Mouse (Mus musculus): ENCODE results near the gene Arhgef11.
"Not testable (repeated sequence)": the region's sequence is repeated elsewhere in the genome, so short reads cannot be mapped to it uniquely, and the experiment has no call there.

Gene Arhgef11

GRCm38 (mm10) chr3:87616957-87617810 lies at the start of gene Arhgef11:
TSS of gene Arhgef11 (plus strand) at chr3:87617559.
- DNase-seq (ENCODE audit: inconsistent ontology term), result peak; percentile 91

GRCm38 (mm10) chr3:87568681-87569080 lies 48.7 kb upstream of the Arhgef11 start:
- DNase-seq (ENCODE audit: inconsistent ontology term), result no peak

- DNase-seq (ENCODE audit: inconsistent ontology term), result no peak
Observed at GRCm38 (mm10) chr3:87575766-87576165, 41.6 kb upstream of the Arhgef11 start.

- DNase-seq (ENCODE audit: inconsistent ontology term), result no peak
Observed at GRCm38 (mm10) chr3:87582259-87582658, 35.1 kb upstream of the Arhgef11 start.

DNA sequence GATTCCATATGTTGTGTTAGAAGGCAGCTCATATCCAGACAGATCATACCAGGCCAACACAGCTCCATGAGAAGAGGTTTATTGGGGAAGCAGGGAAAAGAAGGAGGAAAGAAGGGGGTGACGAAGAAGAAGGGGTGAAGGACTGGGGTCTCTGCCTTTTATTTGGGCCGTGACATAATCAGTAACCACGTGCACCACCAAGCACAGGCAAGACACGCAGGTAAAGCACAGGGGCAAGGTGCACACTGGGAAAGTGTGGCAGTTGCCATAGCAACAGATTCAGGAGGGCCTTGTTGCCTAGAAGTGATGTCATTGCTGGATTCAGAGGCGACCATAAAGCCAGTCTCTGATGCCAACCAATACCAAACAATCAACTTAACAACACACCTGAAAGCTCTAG lies 23.6 kb upstream of the Arhgef11 start:
- DNase-seq (ENCODE audit: inconsistent ontology term), result no peak

DNA sequence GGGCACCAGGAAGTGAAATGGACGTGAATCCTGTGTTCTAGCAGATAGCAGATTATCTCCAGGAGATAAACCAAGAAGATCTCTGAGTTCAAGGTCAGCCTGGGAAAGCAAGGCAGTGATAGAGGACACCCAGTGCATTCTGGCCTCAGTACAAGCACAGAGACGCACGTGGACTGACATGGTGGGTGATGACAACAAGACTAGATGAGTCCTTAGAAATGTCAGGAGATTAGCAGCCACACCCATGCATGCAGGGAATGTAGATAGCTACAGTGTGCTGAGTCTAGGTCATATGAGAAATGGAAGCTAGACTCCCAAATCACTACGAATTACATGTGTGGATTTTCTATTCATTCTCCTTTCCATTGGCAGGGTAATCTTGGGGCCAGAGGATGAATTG lies 22.0 kb upstream of the Arhgef11 start:
- not testable (repeated sequence) for DNase-seq (ENCODE audit: inconsistent ontology term)

DNA sequence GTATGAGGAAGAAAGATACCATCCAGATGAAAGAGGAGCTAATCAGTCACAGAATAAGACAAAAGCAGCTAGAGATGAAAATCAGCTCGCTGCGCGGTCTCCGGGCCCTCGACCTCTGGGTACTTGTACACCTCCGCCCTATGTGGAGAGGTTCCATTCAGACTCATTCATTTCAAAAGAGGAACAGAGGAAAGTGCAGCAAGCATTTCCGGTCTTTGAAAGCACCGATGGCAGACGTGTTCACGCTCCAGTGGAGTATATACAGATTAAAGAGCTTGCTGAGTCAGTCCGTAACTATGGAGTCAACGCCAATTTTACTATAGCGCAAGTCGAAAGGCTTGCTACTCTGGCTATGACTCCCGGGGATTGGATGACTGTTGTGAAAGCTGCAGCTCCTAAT lies 16.3 kb upstream of the Arhgef11 start:
- not testable (repeated sequence) for DNase-seq (ENCODE audit: inconsistent ontology term)

- no peak for DNase-seq (ENCODE audit: inconsistent ontology term)
Observed at GRCm38 (mm10) chr3:87616354-87616753, 1.0 kb upstream of the Arhgef11 start.

DNA sequence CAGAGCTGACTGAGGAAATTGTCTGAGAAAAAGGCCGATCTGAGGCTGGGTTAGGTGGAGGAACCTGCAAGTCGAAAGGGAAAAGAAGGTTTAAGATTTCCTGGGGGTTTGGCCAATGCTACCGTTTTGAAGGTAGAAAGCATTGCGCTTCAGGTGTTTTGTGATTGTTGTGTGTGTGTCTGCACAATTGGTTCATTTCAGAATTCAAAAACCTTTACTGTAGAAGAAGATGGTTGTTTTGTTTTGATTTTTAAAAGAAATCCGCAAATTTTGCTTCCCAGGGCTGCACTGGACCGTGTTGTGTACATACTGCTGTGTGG lies 412 bp downstream of the Arhgef11 start:
- DNase-seq (ENCODE audit: inconsistent ontology term), result no peak

- DNase-seq (ENCODE audit: inconsistent ontology term), result no peak
Observed at GRCm38 (mm10) chr3:87618240-87618639, 881 bp downstream of the Arhgef11 start.

DNA sequence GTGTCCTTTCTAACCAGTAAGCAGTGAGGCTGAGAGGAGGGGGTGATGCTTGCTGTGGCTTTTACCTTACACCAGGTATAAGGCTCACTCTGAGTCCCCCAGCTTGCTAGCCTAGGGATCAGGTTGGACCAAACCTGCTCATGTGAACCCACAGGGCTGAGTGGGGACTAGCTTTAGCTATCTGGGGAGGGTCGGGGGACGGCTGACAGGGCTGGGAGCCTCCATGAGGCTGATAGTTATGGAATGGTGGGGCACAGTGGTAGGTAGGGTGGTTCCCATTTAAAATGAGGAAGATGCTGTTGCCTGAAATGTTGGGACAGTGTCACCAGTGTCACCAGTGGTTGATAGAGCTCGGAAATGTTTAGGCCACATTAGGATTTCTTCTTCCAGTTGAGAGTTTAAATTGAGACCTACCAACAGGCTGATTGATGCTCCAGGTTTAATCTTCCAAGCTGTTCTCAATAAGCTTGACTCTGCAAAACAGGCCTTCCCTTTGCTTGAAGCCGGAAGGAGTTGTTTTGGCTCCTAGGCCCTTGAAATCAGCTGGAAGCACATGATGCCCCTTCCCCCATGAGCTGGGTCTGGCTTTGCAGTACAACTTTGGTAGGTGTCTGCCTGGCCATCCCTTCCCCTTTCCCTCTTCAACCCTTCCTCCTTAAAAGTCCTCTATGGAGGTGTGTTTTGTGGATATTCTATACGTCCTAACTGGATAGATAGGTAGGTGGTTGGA lies 1.8 kb downstream of the Arhgef11 start:
- DNase-seq (ENCODE audit: inconsistent ontology term), result no peak

DNA sequence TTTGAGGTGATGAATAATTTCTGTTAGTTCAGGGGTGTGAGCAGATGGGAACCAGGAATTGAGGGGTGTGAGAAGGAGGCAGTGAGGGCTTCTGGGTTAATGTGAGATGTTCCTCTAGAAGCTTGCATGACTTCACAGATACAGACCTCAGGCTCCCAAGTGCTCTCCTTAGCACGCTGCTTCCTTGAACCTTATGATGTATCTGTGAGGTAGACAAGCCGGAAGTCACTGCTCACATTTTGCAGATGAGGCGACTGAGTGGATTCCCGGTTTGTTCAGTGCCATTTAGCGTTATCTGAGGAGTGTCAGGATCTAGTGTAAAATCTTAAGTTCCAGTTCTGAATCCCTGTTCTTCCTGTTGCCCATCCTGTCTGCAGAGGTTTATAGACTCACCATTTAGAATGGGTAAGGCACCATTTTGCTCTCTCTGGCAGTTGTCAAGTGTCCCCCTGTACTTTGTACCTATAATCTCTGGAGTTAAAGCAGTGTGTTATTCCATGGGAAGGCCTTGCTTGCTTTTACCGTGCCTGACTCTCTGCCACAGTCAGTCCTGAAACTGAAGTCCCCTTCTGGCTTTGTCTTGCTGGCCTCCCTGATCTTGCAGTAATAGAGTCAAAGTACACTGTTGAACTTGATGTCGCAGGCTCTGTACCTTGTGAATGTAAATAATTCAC lies 3.0 kb downstream of the Arhgef11 start:
- no peak for DNase-seq (ENCODE audit: inconsistent ontology term)

DNA sequence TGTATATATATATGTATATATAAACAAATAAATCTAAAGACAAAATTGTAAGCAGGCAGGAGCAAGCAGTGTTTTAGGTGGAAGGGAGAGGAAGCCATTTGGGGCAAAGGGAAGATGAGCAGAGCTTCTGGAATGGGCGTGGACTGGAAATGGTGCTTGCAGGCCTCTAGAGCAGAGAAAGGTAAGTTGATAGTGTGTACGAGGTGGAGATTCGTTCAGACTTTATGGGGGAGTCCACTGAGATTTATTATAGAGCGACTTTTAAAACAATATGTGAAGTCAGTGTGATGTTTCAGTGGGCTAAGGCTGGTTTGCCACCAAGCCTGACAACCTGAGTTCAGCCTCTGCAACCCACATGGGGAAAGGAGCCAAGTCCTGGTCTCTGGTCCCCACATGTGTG lies 7.5 kb downstream of the Arhgef11 start:
- DNase-seq (ENCODE audit: inconsistent ontology term), result no peak

GRCm38 (mm10) chr3:87630899-87631298 lies 13.5 kb downstream of the Arhgef11 start:
- DNase-seq (ENCODE audit: inconsistent ontology term), result peak; percentile 33

- DNase-seq (ENCODE audit: inconsistent ontology term), result no peak
Observed at GRCm38 (mm10) chr3:87631408-87631807, 14.0 kb downstream of the Arhgef11 start.

- no peak for DNase-seq (ENCODE audit: inconsistent ontology term)
Observed at GRCm38 (mm10) chr3:87635514-87635913, 18.2 kb downstream of the Arhgef11 start.

DNA sequence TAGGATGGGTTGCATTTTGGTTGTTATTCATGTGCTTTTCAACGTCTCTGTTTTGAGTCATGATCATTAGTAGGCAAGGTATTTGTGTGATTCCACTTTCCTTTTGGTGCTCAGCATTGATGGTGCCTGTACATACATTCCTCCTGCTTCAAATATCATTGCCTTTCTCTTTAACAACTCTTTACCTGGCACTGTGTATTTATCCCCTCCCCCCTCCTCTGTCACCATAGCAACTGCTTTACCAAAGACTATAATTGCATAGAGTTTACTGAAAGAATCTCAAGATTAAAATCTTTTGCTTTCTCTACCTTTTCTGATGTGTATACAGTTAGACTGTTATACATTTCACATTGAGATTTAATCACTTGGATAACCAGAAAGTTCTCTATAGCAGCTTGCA lies 26.1 kb downstream of the Arhgef11 start:
- no peak for DNase-seq (ENCODE audit: inconsistent ontology term)

DNA sequence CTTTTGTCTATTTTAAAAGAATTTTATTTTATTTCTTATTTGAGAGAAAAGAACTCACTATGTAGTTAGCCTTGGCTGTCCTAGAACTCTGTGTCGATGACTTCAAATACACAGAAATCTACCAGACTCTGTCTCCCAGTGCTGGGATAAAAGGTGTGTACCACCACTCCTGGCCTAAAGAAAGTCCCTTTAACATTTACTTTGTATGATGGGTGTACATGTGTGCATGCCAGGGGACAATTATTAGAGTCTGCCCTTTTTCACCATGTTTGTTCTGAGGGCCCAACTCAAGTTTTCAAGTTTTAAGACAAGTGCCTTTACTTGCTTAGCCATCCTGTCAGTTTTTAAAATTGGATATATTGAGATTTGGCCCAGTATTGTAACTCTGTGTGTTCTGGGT lies 28.8 kb downstream of the Arhgef11 start:
- DNase-seq (ENCODE audit: inconsistent ontology term), result no peak

- DNase-seq (ENCODE audit: inconsistent ontology term), result no peak
Observed at GRCm38 (mm10) chr3:87649063-87649462, 31.7 kb downstream of the Arhgef11 start.

- no peak for DNase-seq (ENCODE audit: inconsistent ontology term)
Observed at GRCm38 (mm10) chr3:87658348-87658747, 41.0 kb downstream of the Arhgef11 start.

DNA sequence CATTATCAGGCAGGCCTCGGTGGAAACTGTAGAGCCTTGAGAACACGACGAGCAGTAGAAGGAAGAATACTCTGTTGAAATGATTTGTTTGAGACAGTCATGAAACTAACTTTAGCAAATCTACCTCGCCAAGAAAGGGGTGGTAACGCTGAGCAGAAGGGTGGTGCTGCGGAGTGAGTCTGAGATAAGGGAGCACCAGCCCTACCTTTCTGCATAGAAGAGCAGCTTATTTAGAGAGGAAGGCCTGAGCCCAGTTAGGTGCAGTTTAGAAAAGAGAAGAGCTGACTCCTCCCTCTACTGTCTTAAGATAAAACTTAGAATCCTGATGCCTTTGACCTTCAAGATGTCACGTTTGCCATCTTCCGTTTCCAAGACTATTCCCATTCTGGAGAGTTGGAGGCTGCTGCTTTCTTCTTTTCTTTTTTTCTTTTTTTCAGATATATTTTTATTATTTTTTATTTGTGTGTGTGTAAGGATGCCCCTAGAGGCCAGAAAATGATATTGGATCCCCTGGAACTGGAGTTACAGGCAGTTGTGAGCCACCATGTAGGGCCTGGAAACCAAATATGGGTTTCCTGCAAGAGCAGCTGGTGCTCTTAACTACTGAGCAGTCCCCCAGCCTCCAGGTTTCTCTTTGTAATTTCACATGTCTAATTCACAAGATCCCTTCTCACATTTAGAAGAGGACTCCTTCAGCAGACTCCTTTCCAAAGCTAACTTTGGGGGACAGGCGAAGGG lies 42.5 kb downstream of the Arhgef11 start:
- no peak for DNase-seq (ENCODE audit: inconsistent ontology term)

GRCm38 (mm10) chr3:87660479-87660878 lies 43.1 kb downstream of the Arhgef11 start:
- DNase-seq (ENCODE audit: inconsistent ontology term), result no peak
